Mouse (Mus musculus) heart, adult 11 months (tissue): ENCODE measurements at regions not wholly inside any gene's neighbourhood (a gene's known extent, or its start where the extent isn't known, plus 50 kb on each side); places are given as distances from the start of the nearest gene placed in this dataset.
A peak's percentile ranks its signal among the peaks of the same experiment; 100 is the strongest.
"Not testable (repeated sequence)": the region's sequence is repeated elsewhere in the genome, so short reads cannot be mapped to it uniquely, and the experiment has no call there.

ENCODE experiments used
- DNase-seq: peaks from one replicate; pipeline ENCODE4 v3.0.0; 2022

DNA sequence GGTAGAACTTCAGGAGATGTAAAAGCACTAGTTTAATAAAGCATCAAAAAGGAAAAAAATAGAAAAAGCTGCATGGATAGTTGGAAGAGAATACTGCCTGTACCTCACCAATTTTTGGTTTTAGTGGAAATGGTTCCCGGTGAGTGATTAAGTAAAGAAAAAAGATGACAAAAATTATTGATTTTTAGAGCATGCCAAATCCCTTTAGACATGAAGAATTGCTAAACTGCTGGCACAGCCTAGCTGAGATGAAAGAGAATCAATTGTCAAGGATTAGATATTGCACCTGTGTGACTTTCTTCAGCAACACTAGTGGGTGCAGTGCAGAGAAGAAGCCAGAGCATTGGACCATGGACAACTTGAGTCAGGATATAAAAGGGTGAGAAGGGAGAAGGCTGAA lies 348.7 kb upstream of the Cpeb2 start:
- no peak for DNase-seq

DNA sequence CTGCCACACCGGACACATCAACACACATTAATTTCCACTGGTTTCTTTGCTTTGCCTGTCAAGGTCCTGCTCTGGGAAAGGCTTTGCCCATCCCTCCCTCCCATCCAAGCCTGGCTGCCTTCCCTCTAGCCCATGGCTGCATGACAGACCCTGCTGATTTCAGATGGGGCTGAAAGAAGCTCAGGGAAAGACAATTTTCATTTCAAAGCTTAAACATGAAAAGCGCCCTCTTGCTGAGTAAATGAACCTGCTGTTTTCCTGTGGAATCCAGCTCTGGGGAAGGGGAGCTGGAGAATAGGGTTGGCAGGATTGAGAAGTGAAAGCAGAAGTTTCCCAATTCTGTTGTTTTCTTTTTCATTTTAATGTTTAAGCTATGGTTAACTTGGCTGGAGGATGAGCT lies 341.1 kb upstream of the Cpeb2 start:
- no peak for DNase-seq

DNA sequence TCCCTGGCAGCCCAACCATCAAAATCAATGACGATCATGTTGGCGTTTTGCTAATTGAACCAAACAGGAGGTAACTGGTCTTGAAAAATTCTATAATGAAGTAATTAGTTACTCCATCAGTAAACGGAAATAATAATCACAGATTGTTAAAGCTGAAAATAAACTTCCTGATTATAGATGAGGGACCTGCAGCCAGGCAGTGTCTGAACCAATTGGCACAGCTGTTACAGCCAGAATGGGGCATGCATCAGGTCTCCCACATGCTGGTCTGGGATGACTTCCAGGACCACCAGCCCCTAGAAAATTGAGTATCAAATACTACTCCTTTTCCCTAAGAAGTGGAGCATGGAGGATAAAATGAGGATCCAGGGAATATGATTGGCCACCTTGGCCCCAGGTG lies 326.8 kb upstream of the Cpeb2 start:
- DNase-seq = no peak

DNA sequence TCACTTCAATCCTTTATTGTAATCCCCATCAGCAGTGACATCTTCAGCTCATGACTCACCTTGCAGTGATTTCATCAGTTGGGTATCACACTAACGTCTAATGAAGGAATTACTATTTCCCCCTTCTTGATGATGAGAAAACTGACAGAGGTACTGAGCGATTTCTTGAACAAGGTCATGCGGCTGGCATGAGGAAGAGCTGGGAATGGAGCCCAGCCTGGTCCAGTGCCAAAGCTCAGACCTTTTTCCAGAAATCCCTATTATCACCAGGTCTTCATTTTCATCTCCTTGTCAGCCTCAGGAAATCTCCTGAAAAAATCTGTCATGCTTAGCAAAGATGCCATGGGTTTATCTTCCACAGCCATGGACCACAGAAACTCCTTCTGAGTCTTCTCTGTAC lies 313.6 kb upstream of the Cpeb2 start:
- no peak for DNase-seq

DNA sequence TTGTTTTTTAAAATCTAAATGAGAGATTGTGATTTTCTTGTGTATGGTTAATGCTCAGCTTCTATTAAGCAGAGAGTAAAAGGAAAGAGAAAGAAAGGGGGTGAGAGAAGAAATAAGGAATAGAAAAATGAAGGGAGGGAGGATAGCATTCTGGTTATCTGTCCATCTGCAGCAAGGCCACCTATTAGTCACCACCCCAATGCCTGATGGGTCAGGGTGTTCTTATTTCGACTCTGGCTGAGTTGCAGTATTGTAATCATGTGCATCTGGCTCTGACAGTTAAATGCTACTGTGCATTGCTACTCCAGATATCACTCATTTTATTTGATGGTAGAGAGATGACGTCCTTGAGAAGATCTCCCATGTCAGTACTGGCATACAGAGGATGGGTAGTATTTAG lies 300.9 kb upstream of the Cpeb2 start:
- DNase-seq = no peak

DNA sequence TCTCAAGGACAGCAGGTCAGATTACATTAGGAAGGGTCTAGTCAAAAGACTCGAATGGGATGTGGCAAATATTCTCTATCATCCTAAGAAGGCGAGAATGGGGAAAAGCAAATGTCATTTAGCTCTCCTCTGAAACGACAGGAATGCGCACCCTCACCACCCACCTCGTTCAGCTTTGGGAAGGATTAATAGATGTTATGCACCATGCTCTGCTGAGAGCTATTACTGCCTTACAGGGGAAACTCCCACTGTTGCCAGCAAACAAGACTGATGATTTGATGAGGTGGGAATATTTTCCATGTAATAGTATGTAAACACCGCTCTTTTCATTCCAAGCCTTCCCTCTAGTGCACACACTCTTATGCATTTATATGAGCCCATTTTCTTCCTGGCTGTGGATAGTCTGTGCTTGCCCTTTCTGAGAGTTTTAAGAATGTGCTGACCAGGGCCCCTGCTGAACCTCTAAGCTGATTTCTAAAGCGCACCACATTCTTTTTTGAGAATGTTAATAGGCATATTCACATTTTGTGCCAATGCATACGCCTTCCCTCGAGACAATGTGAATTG lies 273.6 kb upstream of the Cpeb2 start:
- no peak for DNase-seq

DNA sequence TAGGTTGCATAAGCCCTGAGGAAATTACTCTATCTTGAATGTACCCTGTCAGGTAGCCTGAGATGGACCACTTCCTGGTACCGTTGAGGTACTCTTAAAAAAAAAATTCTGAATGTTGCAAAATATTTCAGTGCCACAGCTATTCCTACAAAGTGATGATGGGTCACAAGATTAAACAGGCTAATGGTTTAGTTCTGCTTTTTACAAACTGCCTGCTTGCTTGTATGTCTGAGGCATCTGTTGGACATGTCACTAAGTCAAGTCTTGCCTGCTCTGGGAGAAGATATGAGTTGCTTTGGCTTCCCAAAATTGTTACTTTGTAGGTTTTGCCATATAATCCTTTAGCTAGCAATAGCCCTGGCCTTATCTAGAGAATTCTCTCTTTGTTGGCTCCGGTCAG lies 266.0 kb upstream of the Cpeb2 start:
- not testable (repeated sequence) for DNase-seq

DNA sequence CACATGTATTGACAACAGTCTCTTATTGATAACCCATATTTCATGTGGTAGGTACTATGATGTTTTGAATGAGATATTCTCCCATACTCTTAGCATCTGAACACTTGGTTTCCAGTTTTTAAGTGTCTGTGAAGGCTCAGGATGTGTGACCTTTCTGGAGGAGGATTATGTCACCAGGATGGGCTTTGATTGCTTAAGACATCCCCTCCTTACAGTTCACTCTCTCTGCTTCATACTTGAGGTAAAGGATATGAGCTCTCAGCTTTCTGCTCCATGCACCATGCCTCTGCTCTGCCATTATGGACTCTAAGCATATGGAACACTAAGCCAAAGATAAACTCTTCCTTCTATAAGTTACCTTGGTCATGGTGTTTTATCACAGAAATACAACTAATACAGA lies 263.8 kb upstream of the Cpeb2 start:
- DNase-seq = no peak

DNA sequence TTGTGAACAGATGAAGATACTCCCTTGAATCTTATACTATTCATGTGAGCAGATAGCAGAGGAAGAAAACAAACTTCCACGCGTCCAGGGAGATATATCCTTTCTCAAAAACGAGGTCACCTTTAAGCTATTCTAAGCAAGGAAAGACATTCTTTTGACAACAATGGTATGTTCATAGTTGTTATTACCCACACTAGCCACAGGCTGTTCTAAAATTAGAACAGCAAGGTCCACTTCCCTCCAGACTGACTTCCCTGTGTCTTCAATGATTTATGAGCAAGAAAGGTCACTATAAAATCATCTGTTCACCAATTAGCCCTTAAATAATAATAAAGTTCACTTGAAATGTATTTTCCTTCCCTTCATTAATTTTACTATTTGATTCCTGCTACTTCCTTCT lies 263.3 kb upstream of the Cpeb2 start:
- no peak for DNase-seq

DNA sequence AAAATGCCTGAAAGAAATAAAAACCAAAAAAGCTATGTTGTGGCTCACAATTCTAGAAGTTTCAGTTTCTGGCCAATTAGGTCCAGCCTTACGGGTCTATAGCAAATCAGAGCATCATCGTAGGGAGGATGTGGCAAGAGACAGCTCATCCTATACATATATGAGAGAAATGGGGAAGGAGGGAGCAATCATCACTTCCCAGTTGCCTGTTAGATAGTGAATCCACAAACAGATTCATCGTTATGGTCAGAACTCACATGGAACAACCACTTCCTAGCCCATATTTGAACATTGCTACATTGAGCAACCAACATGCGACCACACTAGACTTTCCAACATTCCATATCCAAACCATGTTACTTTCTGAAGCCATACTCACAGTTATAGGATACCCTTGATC lies 255.9 kb upstream of the Cpeb2 start:
- no peak for DNase-seq

DNA sequence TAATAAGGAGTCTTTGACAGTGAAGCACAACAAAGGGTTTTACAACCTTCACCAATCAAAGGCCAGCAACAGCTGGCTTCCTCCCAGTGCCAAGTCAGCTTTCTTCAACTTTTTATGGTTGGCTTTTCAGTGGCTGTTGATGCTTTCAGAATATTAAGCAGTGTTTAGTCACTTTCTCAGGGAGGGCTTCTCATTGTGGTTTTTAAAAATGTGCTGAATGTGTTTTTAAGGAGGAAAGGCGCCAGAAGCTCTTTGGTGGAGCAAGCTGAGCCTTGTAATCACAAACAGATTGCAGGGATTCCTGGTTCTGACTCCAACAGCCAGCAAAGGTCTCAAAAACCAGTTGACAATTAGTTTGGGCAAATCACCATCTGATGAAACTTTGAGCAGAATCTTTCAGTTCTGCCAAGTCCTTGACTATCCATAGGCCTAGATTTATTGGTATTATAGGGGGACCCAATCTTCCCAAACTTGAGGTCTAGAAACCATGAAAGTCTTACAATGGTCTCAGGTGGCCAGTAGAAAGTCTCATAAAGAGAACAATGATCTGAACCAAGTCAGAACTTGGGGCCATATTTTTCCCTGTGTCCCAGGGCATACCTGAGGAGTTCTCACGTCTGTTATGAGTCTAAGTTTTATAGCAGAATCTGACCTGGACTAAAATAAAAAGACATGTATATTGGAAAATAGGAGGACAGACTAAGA lies 251.9 kb upstream of the Cpeb2 start:
- DNase-seq = no peak

DNA sequence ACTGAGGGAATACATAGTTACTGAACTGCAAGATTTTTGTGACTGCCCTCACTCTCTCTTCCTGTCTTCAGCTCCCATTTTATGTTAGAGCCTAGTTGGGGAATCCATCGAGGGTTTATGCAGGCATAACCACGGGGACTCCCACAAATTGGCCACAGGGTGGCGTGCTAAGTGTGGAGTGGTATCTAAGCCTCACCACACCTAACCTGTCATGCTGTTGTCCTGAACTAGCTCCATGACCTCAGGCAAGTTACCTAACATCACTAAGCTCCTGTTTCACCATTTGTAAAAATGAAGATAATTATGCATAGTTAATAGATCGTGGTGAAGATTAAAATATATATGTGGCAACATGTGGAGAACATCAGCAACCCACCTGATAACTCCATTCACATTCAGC lies 246.8 kb upstream of the Cpeb2 start:
- no peak for DNase-seq

DNA sequence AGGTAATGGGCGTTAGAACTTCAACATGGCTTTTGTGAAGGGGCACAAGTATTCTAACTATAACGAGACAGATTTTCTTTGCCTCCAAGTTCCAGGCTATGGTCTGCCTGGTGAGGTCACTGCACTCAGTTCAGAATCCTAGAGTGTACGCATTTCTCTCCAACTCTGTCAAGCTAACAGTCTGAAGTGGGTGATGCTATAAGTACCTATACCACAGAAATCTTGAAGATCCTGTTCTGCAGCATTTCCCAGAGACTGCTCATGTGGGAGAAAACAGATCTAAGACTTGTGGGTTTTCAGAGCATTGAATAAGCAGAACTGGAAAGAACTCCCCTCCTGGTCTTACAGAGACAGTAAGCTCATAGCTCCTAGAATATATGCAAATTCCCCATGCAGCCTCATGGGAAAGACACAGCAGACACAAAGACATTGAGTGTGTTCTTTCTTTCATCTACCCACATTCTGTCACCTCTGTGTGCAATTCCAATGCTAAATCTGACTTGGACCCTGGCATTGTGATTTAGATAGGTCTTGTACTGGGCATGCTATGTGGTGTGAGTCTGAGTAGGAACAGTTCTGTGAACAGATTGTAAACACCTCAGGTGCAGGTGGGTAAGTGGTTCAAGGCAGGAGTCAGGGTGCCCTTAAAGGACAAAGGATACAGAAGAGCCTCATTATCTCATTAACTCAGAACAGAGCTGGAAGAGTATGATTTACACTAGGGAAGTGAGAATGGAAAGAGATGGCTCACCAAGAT lies 245.1 kb upstream of the Cpeb2 start:
- no peak for DNase-seq

DNA sequence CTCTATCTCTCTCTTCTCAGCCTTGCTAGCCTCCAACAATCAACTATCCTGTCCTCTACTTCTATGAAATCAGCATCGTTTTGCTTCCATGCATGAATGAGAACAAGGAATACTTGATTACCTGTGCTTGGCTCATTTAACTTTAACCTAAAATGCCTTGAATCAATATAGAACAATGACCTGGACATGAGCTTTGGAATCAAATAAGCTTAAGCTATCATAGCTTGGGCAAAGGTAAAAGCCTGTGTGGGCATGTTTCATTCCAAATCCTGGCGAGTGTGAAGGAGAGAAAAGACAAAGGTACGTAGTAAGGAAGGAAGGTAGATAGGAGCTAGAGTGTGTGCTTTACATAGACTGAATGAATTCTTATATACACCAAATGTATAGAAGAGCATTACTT lies 243.7 kb upstream of the Cpeb2 start:
- no peak for DNase-seq

DNA sequence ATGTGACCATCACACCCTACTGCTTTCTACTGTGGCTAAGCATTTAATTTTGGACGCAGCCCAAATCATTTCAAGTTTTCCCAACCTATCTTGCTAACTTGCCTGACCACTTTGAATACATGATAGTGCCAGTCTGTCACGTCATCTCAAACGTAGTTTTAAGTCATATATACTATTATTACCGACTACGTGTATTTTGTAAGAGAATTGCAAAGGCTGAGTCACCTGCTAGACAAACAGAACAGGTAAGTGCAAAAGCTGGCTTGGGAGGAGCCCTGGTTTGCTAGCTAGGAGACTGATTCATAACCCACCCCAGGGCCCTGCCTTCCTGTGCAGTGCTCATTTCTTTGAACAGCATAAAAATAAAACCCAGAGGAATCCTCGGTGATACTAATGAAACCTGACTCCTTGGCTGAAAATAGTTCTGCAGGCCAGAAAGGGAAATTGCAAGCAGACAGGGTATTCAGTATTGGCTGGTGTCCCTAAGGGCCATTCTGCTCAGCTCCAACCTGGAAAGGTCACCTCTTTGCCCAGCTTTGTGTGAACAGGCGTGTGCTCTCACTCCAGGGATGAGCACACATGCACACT lies 208.9 kb upstream of the Cpeb2 start:
- DNase-seq = peak; percentile 74

DNA sequence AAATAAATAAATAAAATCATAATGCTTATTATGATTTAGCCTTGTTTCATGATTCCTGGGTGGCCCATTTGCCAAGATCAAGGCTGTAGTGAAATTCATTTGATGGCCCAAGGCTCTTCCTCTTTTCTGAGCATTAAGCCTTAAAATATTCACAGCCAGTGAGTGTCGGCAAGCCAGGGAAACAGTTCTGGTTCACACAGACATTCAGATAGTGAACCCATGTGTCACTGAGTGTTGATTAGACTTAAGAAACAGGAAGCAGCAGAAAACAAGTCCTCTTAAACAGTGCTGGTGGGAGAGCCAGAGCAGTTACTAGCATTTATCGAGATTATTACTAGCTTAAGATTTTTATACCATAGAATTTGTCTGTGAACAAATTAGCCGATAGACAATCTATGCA lies 201.7 kb upstream of the Cpeb2 start:
- peak; percentile 22 for DNase-seq

DNA sequence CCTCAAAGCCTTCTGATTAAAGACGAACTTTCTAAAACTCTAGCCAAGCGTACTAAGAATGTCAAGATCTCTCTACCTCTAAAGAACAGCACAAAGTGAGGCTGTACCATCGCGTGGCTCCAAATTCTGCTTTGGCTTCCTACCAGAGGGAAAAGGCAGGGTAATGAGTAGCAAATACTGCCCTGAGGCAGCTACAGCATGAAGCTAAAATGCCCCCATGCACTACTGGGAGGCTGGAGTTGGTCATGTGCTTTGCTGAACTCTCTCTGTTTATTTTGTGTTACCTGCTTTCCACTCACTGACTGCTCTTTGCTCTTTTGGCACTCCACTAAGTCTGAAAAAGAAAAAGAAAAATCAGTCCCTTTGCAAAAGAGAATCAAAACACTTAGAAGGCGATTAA lies 201.1 kb upstream of the Cpeb2 start:
- peak; percentile 52 for DNase-seq

DNA sequence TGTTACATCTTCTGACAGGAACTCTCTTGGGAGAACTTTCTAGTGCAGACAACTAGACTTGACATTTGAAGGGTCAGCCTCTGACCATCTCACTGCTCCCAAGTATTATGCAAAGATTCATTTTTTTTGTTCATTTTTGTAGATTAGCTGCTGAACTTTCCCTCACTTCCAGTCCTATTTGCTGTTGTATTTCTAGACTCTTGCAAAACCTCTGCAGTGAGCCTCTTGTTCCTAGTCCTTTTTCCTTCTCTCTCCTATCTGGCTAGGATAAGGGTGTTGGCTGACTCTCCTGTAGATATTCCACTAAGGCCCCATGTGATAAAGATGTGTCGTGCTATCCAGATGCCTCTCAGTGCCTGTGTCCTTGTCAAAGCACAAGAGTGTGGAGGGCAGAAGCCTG lies 198.5 kb upstream of the Cpeb2 start:
- DNase-seq = peak; percentile 54

DNA sequence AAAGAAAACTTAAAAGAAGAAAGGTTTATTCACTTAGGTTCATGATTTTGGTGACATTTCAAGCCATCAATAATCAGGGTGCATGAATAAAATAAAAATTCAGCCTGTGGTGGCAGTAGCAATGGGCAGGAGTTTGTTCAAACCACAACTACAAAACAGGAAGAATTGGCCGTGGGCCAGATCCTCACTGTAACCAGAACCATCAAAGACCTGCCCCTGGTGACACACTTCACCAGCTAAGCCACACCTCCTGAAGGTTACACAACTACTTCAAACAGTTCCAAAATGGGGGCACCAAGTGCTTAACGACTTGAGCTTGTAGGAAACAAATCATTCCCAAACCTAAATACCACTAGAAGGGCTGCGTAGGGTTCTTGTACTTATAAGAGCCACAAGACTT lies 195.4 kb upstream of the Cpeb2 start:
- DNase-seq = peak; percentile 58

DNA sequence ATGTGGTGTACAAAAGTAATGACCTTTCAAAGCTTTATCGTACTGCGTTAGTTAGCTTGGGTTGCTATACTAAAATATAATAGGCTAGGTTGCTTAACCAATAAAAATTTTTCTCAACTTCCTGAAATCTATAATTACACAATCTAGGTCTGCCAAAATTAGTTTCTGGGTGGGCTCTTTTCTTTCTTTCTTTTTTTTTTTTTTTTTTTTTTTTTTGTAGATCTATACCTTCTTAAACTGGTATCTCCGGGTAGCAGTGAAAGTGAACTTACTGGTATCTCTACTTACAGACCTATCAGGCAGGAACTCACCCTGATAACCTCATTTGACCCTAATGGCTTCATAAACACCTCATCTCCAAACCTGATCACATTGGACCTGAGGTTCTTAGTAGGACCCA lies 193.4 kb upstream of the Cpeb2 start:
- no peak for DNase-seq

DNA sequence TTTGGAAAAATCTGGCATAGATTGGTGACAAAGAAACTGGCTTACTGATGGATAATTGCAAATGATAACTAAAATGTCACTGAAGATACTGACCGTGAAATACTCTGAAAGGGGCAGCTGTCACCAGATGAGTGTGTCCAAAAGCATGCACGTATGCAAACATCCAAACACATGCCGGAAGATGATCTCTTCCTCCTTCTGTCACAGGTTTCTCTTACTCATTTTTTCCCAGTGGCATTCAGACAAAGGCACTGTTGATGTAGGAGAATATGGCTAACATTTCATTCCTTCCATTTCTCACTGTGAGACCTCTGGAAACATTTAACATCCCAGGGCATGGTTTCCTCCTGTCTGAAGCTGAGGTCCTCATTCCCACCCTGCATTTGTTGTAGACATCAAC lies 190.4 kb upstream of the Cpeb2 start:
- no peak for DNase-seq

DNA sequence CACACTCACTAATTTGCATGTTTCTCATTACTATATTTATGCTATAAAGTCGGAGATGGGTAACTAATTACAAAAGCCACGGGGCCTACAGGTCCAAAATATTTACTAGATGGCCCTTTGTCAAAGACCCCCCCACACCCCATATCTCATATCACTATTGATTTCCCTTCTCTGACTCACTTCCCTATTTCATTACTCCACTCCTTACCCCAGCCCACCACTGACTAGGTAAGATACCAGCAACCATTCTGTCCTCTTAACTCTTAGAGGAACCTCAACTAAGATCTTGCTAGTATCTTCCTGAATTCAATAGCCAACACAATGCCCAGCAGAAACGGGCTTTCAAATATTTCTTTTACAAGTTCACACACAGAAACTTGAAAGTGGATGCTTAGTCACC lies 187.1 kb upstream of the Cpeb2 start:
- DNase-seq = no peak

DNA sequence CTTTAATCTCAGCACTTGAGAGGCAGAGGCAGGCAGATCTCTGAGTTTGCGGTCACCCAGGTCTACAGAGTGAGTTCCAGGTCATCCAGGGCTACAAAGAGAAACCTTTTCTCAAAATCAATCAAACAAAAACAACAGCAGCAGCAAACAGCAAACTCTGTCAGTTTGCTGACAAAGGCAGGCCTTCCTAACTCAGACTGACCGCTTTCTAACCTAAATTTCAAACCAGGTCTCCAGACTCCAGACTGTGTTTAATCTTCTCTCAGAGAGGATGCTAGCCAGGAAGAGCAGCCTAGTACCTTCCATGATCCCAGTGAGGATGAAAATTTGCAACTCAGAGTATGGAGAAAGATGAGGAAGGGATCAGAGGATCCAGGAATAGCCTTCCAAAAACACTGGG lies 185.7 kb upstream of the Cpeb2 start:
- peak; percentile 65 for DNase-seq
